Mouse (Mus musculus) spleen, adult 2 months (tissue): ENCODE results near the gene Gm20388.

ENCODE experiments used
- CTCF ChIP-seq: fragments of 200-500 bp; IDR thresholded peaks from 2 replicates; pipeline ENCODE4 v1.5.1; 2011; ENCODE audit warnings: mild to moderate bottlenecking, inconsistent platforms; ENCODE audit not compliant: insufficient read depth, insufficient read length, insufficient replicate concordance; ENCODE audit errors: extremely low read depth
- POLR2A ChIP-seq: fragments of 200-500 bp; IDR thresholded peaks from 2 replicates; pipeline ENCODE4 v1.6.1; 2011; ENCODE audit warnings: low read depth, low read length, inconsistent platforms

GRCm38 (mm10) chr8:120332379-120333229, 422.0 kb downstream of the Gm20388 start:
- TF ChIP-seq CTCF (peak; percentile 12; the same call in 1 of the 2 replicates), POLR2A (no peak)
